ENCODE assay signal across 8 mouse cellular contexts in the genomic region with DNA sequence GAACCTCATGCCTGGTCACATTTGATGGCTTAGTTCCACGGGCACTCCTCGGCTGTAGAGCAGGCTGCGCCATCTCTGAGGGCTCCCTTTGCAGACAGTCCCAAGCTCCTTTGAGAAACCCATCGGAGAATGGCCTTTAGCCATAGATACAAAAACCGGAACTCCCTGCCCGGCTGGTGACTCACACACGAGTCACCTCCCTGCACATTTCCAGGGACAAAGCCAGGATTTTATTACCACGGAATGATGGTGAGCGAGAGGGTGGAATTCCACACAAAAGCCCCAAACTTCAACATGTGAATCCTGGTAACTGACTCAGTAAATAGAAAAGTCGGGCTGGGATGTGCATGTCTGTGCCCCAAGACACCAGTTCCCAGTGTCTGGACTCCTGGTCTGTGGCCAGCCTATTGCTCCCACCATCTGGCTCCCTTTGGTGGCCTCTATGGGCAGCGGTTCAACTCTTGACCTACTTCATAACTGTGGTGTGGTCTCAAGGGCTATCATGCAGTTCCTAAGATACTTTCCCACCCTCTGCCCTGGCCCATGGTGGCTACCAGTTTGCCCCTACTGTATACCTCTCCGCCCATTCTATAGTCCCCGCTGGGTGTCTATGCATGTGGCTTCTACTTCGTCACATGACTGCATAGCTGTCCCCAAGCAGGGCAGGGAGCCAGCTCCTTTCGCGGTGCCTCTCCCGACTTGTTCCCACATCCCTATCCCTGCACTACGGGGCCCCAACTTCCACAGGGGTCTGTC. TPM values are rescaled to one million over a fixed set of nuclear protein-coding genes. Genes with fewer than 3 reads are reported as not detected.
DNase-seq lines count a peak whose midpoint lies in the region; ATAC-seq and TF ChIP-seq lines count a peak whose summit lies in the region.

No protein-coding gene starts in this region.

- peaks cover 43% of the 10 kb centered on the region for H3K4me1 ChIP-seq in hindbrain, embryonic 10.5 days (replicated peaks)
- peaks cover 15% of the 10 kb centered on the region for H3K4me1 ChIP-seq in hindbrain, postnatal 0 days (ENCODE audit: insufficient read depth, low read length)
- H3K4me1 ChIP-seq in heart, embryonic 10.5 days = peaks cover 42% of the 10 kb centered on the region

- H3K27ac ChIP-seq in hindbrain, embryonic 10.5 days = peak overlapping the region; percentile 82
- no peak overlapping the region for H3K27ac ChIP-seq in hindbrain, postnatal 0 days
- H3K27ac ChIP-seq in heart, embryonic 10.5 days = peak overlapping the region; percentile 82

- H3K9me3 ChIP-seq in hindbrain, embryonic 10.5 days = no peaks in the 10 kb centered on the region
- H3K9me3 ChIP-seq in hindbrain, postnatal 0 days (ENCODE audit: low read length) = no peaks in the 10 kb centered on the region
- H3K9me3 ChIP-seq in heart, embryonic 10.5 days = no peaks in the 10 kb centered on the region

- ATAC-seq in hindbrain, postnatal 0 days = no peak; the same call in 1 of the 2 replicates
- ATAC-seq in megakaryocyte-erythroid progenitor cell, adult 5-6 weeks (replicated peaks; ENCODE audit: low FRiP score, low TSS enrichment, poor library complexity, severe bottlenecking) = peak; percentile 24; the same call in 1 of the 2 replicates
- ATAC-seq in activated CD4-positive, CD25-positive, alpha-beta regulatory T cell, adult 4 months = no peak

- H3K27me3 ChIP-seq in hindbrain, embryonic 10.5 days (ENCODE audit: insufficient read depth, poor library complexity, severe bottlenecking) = no peaks in the 10 kb centered on the region; the same call in 1 of the 2 replicates
- H3K27me3 ChIP-seq in hindbrain, postnatal 0 days (ENCODE audit: insufficient read depth, low read length) = no peaks in the 10 kb centered on the region
- H3K27me3 ChIP-seq in heart, embryonic 10.5 days (ENCODE audit: insufficient read depth, poor library complexity, severe bottlenecking) = 0 out of 2 replicates have a peak, but pooled peaks cover 9% of the 10 kb centered on the region

- WGBS in hindbrain, embryonic 10.5 days = 81% methylated on average over 18 of the region's 18 CpGs
- 52% methylated on average over 18 of the region's 18 CpGs for WGBS in hindbrain, postnatal 0 days
- 66% methylated on average over 18 of the region's 18 CpGs for WGBS in heart, embryonic 10.5 days

- no peak for TF ChIP-seq CTCF in hindbrain, postnatal 0 days (IDR thresholded peaks at IDR 0.05; ENCODE audit: low read depth)

- no peak overlapping the region for H3K4me3 ChIP-seq in hindbrain, embryonic 10.5 days
- no peak overlapping the region for H3K4me3 ChIP-seq in hindbrain, postnatal 0 days (ENCODE audit: low read length)
- no peak overlapping the region for H3K4me3 ChIP-seq in heart, embryonic 10.5 days

- DNase-seq in hindbrain, embryonic 10.5 days (ENCODE audit: low spot score) = no peak
- no peak for DNase-seq in hindbrain, postnatal 0 days (ENCODE audit: low spot score)
- peak; percentile 73 for DNase-seq in cerebellum, adult 8-10 months
- no peak for DNase-seq in heart, embryonic 10.5 days (ENCODE audit: low spot score)
- DNase-seq in kidney, postnatal 10 days = peak; percentile 65
- no peak for DNase-seq in left cerebral cortex, adult 9 months (ENCODE audit: low spot score in 2 of 2)

- H3K9ac ChIP-seq in hindbrain, postnatal 0 days (replicated peaks; ENCODE audit: low read length) = no peak overlapping the region

- no peak overlapping the region for H3K4me2 ChIP-seq in hindbrain, postnatal 0 days (ENCODE audit: low read depth, low read length)

- H3K36me3 ChIP-seq in hindbrain, embryonic 10.5 days = no peaks in the 10 kb centered on the region
- H3K36me3 ChIP-seq in hindbrain, postnatal 0 days (ENCODE audit: insufficient read depth, low read length) = no peaks in the 10 kb centered on the region
- H3K36me3 ChIP-seq in heart, embryonic 10.5 days = no peaks in the 10 kb centered on the region

RNA-seq across cellular contexts. Expression of a gene that starts 7.1 kb away (rescaled TPM):
- polyA plus RNA-seq in hindbrain, embryonic 10.5 days (2016; fragmentation: Nextera tagmentation; extraction: Ambion mirVana) = 77.0 and 86.6 TPM in 2 replicates
- 48.2 and 52.4 TPM in 2 replicates for total RNA-seq in hindbrain, postnatal 0 days (2014; rRNA removed)
- polyA plus RNA-seq in hindbrain, postnatal 0 days (2015; fragmentation: Nextera tagmentation; extraction: Ambion mirVana) = 47.0 and 47.7 TPM in 2 replicates
- 119 and 137 TPM in 2 replicates for polyA plus RNA-seq in heart, embryonic 10.5 days (2016; fragmentation: Nextera tagmentation; extraction: Ambion mirVana)
- 18.3 and 24.5 TPM in 2 replicates for total RNA-seq in megakaryocyte-erythroid progenitor cell, adult 5-6 weeks (2014; fragmentation: Nextera tagmentation)
- total RNA-seq in megakaryocyte-erythroid progenitor cell, adult 5-6 weeks (2017) = 7.4 and 14.8 TPM in 2 replicates
- 10 to 100 TPM; 18.5 to 19.9 TPM for polyA plus RNA-seq in activated CD4-positive, CD25-positive, alpha-beta regulatory T cell, adult 4 months (2017; shearing (Covaris generic))

Comparison
In these comparisons a context has a peak if more than half of its experiments do, and no peak if none do; other contexts are left out.
1. DNase-seq: peak in cerebellum, adult 8-10 months (single experiment) and kidney, postnatal 10 days (single experiment); none in hindbrain, embryonic 10.5 days (single experiment), hindbrain, postnatal 0 days (single experiment), heart, embryonic 10.5 days (single experiment) and left cerebral cortex, adult 9 months (0 of 2).